Mouse (Mus musculus) ovary, postnatal 10 days (tissue): ENCODE measurements around the gene Hist1h2ad.
A peak's percentile ranks its signal among the peaks of the same experiment; 100 is the strongest.
"Not testable (repeated sequence)": the region's sequence is repeated elsewhere in the genome, so short reads cannot be mapped to it uniquely, and the experiment has no call there.

Experiments used
- DNase-seq: peaks from one replicate; pipeline ENCODE4 v3.0.0; 2022; ENCODE audit warnings: low spot score

The Hist1h2ad gene

GRCm38 (mm10) chr13:23564482-23564881 is 9.7 kb upstream of the Hist1h2ad start:
- DNase-seq, result no peak

- DNase-seq, result not testable (repeated sequence)
These were observed 3.7 kb upstream of the Hist1h2ad start for GRCm38 (mm10) chr13:23570261-23571021.

GRCm38 (mm10) chr13:23571022-23571503 is 3.1 kb upstream of the Hist1h2ad start, which contains the start of the genes Hist1h2ae and Hist1h2bg:
Hist1h2ae (minus strand) TSS chr13:23571220.
Hist1h2bg (plus strand) TSS chr13:23571396.
- no peak for DNase-seq

- not testable (repeated sequence) for DNase-seq
These were observed 2.5 kb upstream of the Hist1h2ad start for GRCm38 (mm10) chr13:23571504-23572217.

- DNase-seq, result no peak
These were observed 1.8 kb upstream of the Hist1h2ad start for GRCm38 (mm10) chr13:23572218-23573033.

GRCm38 (mm10) chr13:23573034-23573897 is 915 bp upstream of the Hist1h2ad start:
- DNase-seq, result not testable (repeated sequence)

GRCm38 (mm10) chr13:23574546-23575170 is 477 bp downstream of the Hist1h2ad start:
- DNase-seq, result not testable (repeated sequence)

GRCm38 (mm10) chr13:23575271-23575851 is 1.2 kb downstream of the Hist1h2ad start, which contains the start of gene Hist1h3d:
Hist1h3d (plus strand) TSS chr13:23575763.
- no peak for DNase-seq

- DNase-seq, result not testable (repeated sequence)
These were observed 1.7 kb downstream of the Hist1h2ad start for GRCm38 (mm10) chr13:23575864-23576313.

GRCm38 (mm10) chr13:23576351-23576881 is 2.2 kb downstream of the Hist1h2ad start:
- no peak for DNase-seq

- DNase-seq, result no peak
These were observed 2.9 kb downstream of the Hist1h2ad start for GRCm38 (mm10) chr13:23576906-23577639.

GRCm38 (mm10) chr13:23577835-23578234 is 3.7 kb downstream of the Hist1h2ad start:
- no peak for DNase-seq

- DNase-seq, result peak; percentile 97
These were observed 7.4 kb downstream of the Hist1h2ad start, which contains the start of gene Hist1h4d for GRCm38 (mm10) chr13:23581408-23582218. Hist1h4d (plus strand) TSS chr13:23581598.

- no peak for DNase-seq
These were observed 8.3 kb downstream of the Hist1h2ad start for GRCm38 (mm10) chr13:23582219-23583056.

GRCm38 (mm10) chr13:23583387-23584068 is 9.3 kb downstream of the Hist1h2ad start:
- DNase-seq, result no peak

GRCm38 (mm10) chr13:23584331-23584730 is 10.2 kb downstream of the Hist1h2ad start:
- no peak for DNase-seq
